Mouse (Mus musculus): ENCODE measurements at regions not wholly inside any gene's neighbourhood (a gene's known extent, or its start where the extent isn't known, plus 50 kb on each side); places are given as distances from the start of the nearest gene placed in this dataset.

DNA sequence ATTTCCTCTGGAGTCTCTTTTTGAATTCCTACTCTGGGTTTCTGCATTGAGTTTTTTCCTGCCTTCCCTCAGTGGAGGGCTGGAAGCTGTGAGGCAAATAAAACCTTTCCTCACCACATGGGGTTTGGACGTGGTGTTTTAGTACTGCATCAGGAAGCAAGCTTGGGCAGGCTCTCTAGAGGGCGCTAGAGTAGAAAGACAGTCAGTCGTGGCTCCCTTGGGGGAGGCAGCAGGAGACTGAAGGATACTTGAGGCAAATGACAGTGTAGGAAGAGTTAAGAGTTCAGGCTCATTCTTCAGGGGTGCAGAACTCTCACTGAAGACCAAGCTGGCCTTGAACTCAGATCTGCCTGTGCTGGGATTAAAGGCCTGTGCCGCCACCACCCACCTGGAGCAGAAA lies 118.9 kb upstream of the Pgrmc2 start:
- TF ChIP-seq MYOG (IDR thresholded peaks at IDR 0.05; ENCODE audit: control insufficient read depth, extremely low read depth, insufficient read length) (no peak), CTCF (IDR thresholded peaks at IDR 0.05; ENCODE audit: control insufficient read depth, insufficient read depth, insufficient read length) (no peak), MAX (IDR thresholded peaks at IDR 0.05) (no peak), CEBPB (IDR thresholded peaks at IDR 0.05; ENCODE audit: low read depth) (no peak)

Data from C2C12 (cell line).